Mouse (Mus musculus) brain, adult 10 weeks (tissue): ENCODE data around the gene Fgf15. TPM values are rescaled to one million over a fixed set of nuclear protein-coding genes. Genes with fewer than 3 reads are reported as not detected.

ENCODE experiments used
- polyA plus RNA-seq: library from polyadenylated mRNA; stranded (reverse); fragments of 350-450 nt; fragmentation: Illumina TruSeq; extraction: RNeasy Lipid Tissue Mini Kit (QIAGEN cat#74804); gene quantifications from one replicate; pipeline ENCODE4 v1.2.3, GENCODE M21; 2015; ENCODE audit warnings: low read depth, low replicate concordance

Gene Fgf15
- not detected for polyA plus RNA-seq

DNA sequence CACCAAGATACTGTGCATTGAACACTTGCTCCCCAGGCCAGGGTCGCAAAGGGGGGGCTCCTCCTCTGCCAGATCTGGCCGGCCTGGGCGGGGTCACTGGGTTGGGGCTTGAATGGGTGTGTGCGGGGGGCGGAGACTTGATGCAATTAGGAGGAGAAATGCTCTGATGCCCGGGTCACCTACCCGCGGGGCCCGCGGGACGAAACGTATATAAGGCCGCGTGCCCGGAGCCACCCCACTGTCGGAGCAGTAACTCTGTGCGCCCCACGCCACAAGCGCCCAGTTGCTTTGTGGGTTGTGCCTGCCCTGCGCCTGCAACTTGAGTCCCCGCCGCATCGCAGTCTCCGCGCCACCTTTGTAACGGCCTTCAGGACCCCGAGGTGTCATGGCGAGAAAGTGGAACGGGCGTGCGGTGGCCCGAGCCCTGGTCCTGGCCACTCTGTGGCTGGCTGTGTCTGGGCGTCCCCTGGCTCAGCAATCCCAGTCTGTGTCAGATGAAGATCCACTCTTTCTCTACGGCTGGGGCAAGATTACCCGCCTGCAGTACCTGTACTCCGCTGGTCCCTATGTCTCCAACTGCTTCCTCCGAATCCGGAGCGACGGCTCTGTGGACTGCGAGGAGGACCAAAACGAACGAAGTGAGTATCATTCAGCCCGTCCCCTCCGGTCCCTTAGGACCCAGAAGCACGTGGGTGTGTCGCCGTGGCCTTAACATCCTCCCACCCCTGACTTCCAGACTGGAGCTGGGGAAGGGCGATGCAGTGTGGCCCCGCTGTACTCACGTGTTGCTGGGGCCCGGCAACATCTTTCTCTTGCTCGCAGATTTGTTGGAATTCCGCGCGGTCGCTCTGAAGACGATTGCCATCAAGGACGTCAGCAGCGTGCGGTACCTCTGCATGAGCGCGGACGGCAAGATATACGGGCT lies at the start of gene Fgf15:
Gene Fgf15 (plus strand): TSS at position 238 of the 925 bp plus-strand sequence.

GRCm38 (mm10) chr7:144847067-144847466 lies 49.3 kb upstream of the Fgf15 start, which contains the start of gene Fgf4:
TSS of gene Fgf4 (plus strand) at chr7:144847367.

DNA sequence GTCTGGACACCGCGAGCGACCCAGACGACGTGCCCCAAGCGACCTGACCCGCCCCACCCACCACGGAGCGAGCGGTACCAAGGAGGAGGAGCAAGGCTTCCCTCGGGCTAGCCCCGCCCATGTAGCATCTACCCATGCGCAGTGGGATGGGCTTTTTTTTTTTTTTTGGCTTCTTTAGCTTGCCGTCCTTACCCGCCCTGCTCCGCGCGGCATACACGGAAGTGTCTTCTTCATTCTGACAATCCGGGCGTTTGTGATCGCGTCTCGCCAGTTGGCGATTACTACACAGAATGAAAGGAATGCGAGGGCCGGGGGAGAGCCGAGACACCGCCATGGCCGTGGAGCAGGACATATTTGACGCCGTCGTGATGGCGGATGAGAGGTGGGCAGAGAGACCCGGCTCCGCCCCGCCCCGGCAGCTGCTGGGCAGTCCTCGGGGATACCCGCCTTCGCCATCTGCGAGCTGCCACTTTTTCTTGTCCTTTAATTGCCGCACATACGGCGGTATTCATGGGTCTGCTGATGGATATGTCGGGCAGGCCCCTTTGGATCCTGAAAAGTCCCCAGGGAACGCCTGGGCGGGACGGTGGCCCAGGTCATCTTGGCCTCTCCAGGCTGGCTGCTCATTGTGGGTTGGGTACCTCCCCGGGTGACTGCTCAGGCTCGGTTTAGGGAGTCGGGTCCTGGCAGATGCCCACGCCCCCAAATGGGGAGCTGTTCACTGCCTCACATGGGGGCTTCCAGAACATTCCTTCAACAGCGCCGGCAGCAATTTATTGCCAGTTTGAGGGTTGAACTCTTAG lies 18.8 kb downstream of the Fgf15 start, which contains the start of gene LTO1:
Gene LTO1 (plus strand): TSS at position 153 of the 803 bp plus-strand sequence.

DNA sequence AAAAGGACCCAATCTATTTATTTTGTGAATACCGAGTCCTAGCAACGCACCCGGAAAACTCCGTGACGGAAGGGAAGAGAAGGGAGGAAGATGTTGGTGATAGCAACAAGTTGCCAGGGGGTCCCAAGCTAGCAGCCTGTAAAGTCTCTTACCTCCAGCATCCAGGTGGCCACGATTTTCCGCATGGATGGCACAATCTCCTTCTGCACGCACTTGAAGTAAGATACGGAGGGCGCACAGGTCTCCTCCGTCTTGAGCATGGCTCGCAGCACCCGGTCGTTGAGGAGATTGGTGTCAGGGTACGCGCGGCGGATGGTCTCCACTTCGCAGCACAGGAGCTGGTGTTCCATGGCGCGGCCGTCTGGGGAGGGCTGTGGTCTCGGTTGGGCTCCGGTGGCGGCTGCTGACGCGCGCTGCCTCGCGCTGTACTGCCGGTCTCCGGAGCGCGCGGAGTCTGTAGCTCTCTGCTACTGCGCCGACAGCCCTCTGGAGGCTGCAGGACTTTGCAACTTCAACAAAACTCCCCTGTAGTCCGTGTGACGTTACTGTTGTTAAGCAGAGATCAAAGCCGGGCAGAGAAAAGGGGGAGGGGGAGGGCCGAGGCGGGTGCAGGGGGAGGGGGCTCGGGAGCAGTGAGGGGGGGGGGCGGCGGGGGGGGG lies 43.1 kb downstream of the Fgf15 start, which contains the start of gene Ccnd1:
Gene Ccnd1 (minus strand): TSS at position 582 of the 659 bp plus-strand sequence.

Other genes with a start within 250 kb of the Fgf15 start
- 3.3 TPM for gene Ano1, start 144.6 kb upstream of the Fgf15 start, polyA plus RNA-seq
- 1.8 TPM for gene Fgf3, start 58.4 kb upstream of the Fgf15 start, polyA plus RNA-seq
- not detected for gene Fgf4, start 49.2 kb upstream of the Fgf15 start, polyA plus RNA-seq
- gene LTO1, start 18.6 kb downstream of the Fgf15 start, polyA plus RNA-seq: 23.4 TPM
- gene Ccnd1, start 43.4 kb downstream of the Fgf15 start, polyA plus RNA-seq: 30.3 TPM